Mouse (Mus musculus) CD4-positive, CD25-positive, alpha-beta regulatory T cell, adult 4 months (primary cell): Measurements from ENCODE around the gene Ethe1. TPM values are rescaled to one million over a fixed set of nuclear protein-coding genes. Genes with fewer than 3 reads are reported as not detected.

ENCODE experiments used
- ATAC-seq: one replicate; pipeline ENCODE4 v1.8.0; 2017
- polyA plus RNA-seq, 2 experiments: library from polyadenylated mRNA; unstranded; fragments of 100-300 nt; shearing (Covaris generic); gene quantifications; one replicate each; pipeline ENCODE4 v1.2.1; 2017

Ethe1 gene
- polyA plus RNA-seq, 2 experiments from 2014 or later = 13.8 to 19.6 TPM

- ATAC-seq = no peak
Observed at GRCm38 (mm10) chr7:24614816-24615215, 27.5 kb downstream of the Ethe1 start.

DNA sequence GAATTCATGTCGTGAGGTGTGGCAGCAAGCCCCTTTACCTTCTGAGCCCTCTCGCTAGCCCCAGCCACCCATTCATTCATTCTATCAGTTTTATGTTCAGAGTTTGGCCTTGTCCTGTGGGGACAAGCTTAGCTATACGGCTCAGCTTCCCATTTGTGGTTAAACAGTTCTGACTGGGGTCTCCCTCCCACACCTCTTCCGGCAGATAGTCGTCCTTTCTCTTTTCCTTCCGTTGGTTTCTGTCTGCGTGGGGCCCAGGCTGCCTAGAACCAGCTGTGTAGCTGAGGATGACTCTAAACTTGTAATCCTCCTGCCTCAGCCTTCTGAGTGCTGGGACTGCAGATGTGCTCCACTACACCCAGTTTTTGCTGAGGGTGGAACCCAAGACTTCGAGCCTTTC is 30.4 kb downstream of the Ethe1 start:
- ATAC-seq = peak; percentile 69

DNA sequence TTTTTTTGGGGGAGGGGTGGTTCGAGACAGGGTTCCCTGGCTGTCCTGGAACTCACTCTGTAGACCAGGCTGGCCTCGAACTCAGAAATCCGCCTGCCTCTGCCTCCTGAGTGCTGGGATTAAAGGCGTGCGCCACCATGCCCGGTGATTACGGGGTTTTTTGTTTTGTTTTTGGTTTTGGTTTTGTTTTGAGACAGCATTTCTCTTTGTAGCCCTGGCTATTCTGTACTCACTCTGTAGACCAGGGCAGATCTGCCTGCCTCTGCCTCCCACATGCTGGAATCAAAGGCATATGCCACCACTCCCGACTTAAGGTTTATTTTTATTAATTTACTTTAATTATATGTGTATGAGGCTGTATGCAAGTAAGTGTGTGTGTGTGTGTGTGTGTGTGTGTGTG is 31.0 kb downstream of the Ethe1 start:
- ATAC-seq = peak; percentile 62

DNA sequence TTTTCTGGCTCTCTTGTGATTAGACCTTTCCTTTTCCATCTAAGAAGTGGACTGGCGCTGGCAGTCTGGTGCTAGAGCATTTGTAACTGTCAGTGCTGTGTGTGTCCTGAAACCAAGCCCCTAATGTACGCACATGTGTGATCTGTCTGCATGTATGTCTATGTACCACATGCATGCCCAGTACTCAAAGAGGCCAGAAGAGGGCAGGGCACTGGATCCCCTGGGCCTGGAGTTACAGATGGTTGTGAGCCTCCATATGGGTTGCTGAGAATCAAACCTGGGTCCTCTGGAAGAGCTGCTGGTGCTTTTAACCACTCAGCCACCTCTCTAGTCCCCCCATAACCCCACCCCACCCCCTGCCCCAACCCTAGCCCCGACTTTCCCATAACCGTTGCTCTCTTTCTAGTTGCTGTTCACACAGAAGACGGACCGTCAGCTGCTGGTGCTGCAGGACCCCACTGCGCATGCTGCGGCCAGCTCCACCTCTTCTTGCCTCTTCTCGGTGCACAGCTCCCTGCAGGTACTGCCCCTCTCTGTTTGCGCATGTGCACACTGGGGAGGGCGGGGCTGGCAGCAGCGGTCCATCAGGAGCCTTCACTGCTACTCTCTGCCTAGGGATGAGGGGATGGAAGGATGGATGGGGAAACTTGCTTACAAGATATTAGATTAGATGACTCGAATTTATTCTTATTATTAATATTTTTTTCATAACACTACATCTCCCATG is 32.5 kb downstream of the Ethe1 start:
- ATAC-seq = no peak

DNA sequence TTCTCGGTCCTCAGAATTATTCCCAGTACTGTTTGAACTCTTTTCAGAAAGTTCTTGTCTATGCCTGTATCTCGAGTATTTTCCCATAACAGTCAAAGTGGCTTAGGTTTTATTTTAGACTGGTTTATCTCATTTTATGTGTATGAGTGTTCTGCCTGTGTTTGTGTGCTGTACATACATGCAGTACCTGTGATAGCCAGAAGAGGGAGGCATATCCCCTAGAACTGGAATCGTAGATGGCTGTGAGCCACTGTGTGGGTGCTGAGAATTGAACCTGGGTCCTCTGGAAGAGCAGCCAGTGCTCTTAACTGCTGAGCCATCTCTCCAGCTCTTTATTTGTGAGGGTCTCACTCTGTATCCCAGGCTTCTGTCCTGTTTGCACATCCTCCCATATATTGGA is 33.9 kb downstream of the Ethe1 start:
- ATAC-seq = no peak

- no peak for ATAC-seq
Observed at GRCm38 (mm10) chr7:24622967-24623366, 35.6 kb downstream of the Ethe1 start.

- peak; percentile 70 for ATAC-seq
Observed at GRCm38 (mm10) chr7:24628685-24629610, 41.6 kb downstream of the Ethe1 start.

DNA sequence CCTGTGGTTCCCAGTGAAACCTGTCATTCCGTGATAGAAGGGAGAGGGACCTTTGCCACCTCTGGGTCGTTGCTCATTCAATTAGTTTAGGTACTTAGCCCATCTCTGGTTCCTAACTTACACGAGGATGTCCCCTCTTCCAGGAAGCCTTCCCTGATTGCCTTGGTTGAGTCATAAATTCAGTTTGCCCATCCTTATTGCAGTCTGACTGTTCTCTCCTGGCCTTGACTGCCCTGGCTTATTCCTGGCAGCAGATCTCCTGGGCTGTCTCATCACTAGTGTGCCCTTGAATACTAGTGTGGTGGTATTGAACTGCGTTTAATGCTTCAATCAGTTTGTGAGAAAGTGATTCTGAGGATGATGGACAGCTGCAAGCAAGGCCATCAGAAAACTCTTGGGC is 42.3 kb downstream of the Ethe1 start:
- no peak for ATAC-seq

DNA sequence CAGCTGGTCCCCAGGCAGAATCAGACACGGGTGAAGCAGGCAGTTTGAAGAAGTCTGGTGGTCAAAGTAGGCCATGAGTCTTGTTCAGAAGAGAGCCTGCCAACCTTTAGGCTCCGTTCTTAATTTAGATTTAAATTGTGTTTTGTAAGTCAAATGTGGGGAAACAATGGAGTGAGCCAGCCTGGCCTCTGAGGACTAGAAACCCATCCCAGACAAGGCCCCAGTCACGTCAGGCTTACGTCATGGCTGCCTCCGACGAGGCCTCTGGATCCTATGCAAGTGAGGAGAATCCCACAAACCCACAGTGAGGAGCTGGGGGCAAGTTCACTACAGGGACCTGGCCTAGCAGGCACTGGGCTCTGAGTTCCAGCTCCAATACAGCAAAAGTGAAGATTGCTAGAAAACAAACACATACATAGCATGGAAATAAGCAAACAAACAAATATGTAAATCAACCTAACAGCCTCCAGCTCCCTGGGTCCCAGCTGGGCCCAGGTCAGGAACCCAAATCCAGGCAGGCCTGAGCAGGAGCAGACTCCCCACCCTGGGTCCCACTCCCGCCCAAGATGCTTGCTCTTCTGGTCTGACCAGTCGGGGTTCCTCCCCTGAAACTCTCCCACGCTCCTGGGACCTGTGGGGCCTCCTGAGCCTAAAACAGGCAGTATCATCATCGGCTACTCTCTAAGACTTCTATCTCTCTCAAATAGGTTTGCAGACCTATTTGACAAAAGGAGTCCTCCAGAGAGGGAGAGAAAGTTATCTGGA is 43.0 kb downstream of the Ethe1 start:
- no peak for ATAC-seq

- no peak for ATAC-seq
Observed at GRCm38 (mm10) chr7:24636264-24636663, 48.9 kb downstream of the Ethe1 start, which contains the start of gene Lypd3. Lypd3 (plus strand) TSS chr7:24636550.

GRCm38 (mm10) chr7:24637046-24637445 is 49.7 kb downstream of the Ethe1 start:
- no peak for ATAC-seq

DNA sequence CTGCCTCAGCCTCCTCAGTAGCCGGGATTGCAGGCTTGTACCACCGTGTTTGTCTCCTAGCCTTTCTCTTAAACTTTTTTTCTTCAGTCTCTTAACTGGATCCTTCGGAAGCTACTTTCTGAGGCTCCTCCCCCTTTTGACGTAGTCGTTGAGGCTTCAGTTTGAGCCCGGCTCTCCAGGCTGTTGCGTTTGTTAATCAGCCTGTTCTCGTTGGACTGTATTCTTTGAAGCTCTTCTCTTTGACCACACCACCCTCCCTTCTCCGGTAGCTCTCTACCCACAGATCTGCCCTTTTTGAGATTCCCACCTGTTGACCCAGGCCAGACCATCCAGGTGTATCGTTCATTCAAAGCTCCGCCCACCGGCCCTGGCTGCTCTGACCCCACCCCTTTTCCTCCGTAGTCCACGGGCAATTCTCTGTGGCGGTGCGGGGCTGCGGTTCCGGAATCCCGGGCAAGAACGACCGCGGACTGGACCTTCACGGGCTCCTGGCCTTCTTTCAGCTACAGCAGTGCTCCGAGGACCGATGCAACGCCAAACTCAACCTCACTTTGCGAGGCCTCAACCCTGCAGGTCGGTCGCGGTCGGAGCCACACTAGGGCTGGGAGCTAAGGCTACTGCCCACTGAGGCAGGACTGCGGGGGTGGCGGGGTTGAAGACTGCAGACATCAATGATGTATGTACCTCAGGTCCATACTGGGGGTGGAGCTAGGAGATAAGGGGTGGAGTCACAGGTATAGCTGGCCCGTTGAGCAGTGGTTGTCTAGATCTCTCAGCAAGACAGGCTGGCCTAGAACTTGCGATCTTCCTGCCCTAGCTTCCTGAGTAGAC is 50.9 kb downstream of the Ethe1 start:
- peak; percentile 71 for ATAC-seq

DNA sequence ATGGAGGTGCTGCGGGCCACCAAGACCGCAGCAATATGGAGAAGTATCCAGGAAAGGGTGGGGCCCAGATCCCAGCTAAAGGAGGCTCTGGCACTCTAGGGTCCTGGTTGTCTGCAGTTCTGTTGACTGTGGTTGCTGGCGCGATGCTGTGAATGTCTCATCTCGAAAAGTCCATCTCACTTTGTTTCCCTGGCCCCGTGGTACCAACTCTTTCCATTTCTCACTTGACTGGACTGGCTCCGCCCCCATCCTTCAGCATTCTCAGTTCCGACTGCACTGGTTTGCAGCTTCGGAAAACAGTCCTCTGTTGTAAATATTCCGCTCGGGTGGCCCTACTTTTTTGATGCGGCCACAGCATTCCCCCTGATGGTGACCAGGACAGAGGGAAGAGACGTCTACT is 53.1 kb downstream of the Ethe1 start:
- ATAC-seq = no peak

DNA sequence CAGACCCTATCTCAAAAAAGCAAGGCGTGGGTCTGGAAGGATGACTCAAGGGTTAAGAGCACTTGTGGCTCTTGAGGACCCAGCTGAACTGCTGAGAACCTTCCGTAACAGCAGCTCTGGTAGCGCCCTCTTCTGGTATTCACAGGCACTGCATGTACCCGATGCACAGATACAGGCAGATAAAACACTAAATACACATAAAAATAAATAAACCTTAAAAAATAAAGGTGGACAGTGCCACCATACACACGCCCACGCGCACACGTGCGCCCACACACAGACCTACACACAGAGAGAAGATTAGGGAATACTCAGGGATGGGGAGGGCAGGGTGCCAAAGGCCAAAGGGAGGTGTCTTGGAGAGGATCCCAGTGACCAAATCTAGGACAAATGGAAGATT is 55.1 kb downstream of the Ethe1 start:
- no peak for ATAC-seq

- peak; percentile 51 for ATAC-seq
Observed at GRCm38 (mm10) chr7:24644492-24644891, 57.1 kb downstream of the Ethe1 start.

GRCm38 (mm10) chr7:24644996-24645395 is 57.7 kb downstream of the Ethe1 start:
- peak; percentile 90 for ATAC-seq

DNA sequence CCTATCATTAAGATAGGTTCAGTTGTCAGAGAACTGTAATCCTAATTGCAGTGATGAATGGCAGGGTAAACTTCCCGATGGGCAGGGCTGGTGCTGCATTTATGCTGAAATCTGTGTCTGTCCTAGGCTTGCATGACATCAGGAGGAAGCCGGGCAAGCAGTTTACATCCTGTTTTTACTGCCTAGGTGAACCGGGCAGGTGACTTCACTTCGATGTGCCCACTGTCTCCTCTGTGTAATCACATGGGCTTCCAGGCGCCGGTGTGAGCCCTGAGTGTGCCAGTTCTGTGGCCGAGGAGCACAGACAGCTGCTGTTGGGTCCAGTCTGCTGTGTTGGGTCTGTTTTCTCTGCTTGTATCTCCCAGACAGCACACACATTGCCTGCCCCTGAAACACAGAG is 59.1 kb downstream of the Ethe1 start:
- peak; percentile 45 for ATAC-seq

GRCm38 (mm10) chr7:24653681-24654080 is 66.3 kb downstream of the Ethe1 start:
- peak; percentile 66 for ATAC-seq
